Mouse (Mus musculus) intestine, postnatal 0 days (tissue): ENCODE data around the gene Pi4ka. TPM values are rescaled to one million over a fixed set of nuclear protein-coding genes. Genes with fewer than 3 reads are reported as not detected.
A peak's percentile ranks its signal among the peaks of the same experiment; 100 is the strongest.

Experiments
- ATAC-seq: fragments of 200-750 bp; cut with Nextera tagmentation; 2 replicates; pipeline ENCODE4 v1.8.0; 2017; ENCODE audit warnings: mild to moderate bottlenecking, moderate TSS enrichment, moderate library complexity
- H3K27ac ChIP-seq: fragments of 300-500 bp; sonication (generic); 2 replicates; pipeline ENCODE4 v1.5.1; 2014; ENCODE audit warnings: mild to moderate bottlenecking, low read depth, low read length, moderate library complexity
- H3K27me3 ChIP-seq: fragments of 300-500 bp; sonication (generic); replicated peaks from 2 replicates; pipeline ENCODE4 v1.6.1; 2014; ENCODE audit warnings: low read length, mixed read lengths; ENCODE audit not compliant: control insufficient read depth, insufficient read depth
- H3K36me3 ChIP-seq: fragments of 300-500 bp; sonication (generic); 2 replicates; pipeline ENCODE4 v1.6.1; 2014; ENCODE audit warnings: mild to moderate bottlenecking, moderate library complexity; ENCODE audit not compliant: control insufficient read depth, insufficient read depth
- H3K4me1 ChIP-seq: fragments of 300-500 bp; sonication (generic); replicated peaks from 2 replicates; pipeline ENCODE4 v1.6.1; 2014; ENCODE audit warnings: antibody characterized with exemption, low read length, mixed read lengths; ENCODE audit not compliant: control insufficient read depth, insufficient read depth
- H3K4me2 ChIP-seq: fragments of 300-500 bp; sonication (generic); replicated peaks from 2 replicates; pipeline ENCODE4 v1.6.1; 2014; ENCODE audit warnings: low read depth, mild to moderate bottlenecking, moderate library complexity
- H3K4me3 ChIP-seq: fragments of 300-500 bp; sonication (generic); 2 replicates; pipeline ENCODE4 v1.5.1; 2014; ENCODE audit warnings: low read depth, low read length
- H3K9ac ChIP-seq: fragments of 300-500 bp; sonication (generic); 2 replicates; pipeline ENCODE4 v1.6.1; 2014; ENCODE audit warnings: mild to moderate bottlenecking, low read depth, low read length
- H3K9me3 ChIP-seq: fragments of 300-500 bp; sonication (generic); 2 replicates; pipeline ENCODE4 v1.6.1; 2016; ENCODE audit warnings: mixed run types; ENCODE audit not compliant: control insufficient read depth
- CTCF ChIP-seq: sonication (generic); IDR thresholded peaks from 2 replicates; pipeline ENCODE4 v1.5.1; 2016; ENCODE audit warnings: low read depth, mild to moderate bottlenecking, control low read depth, antibody characterized with exemption, moderate library complexity
- WGBS: fragments of 180-500 bp; shearing (Covaris S2); extraction: QIAGEN DNeasy Blood & Tissue Kit; methylation state at CpG from one replicate; pipeline ENCODE4 v1.1.7; 2014; 5-methylcytosine and 5-hydroxymethylcytosine counted together
- polyA plus RNA-seq: library from polyadenylated mRNA; unstranded; fragments of >200 nt; fragmentation: Nextera tagmentation; extraction: Ambion mirVana; gene quantifications from 2 replicates; pipeline ENCODE4 v1.2.1, GENCODE M21; 2015

Pi4ka gene
- polyA plus RNA-seq, 1 experiment from 2014 or later, result 20.5 TPM

DNA sequence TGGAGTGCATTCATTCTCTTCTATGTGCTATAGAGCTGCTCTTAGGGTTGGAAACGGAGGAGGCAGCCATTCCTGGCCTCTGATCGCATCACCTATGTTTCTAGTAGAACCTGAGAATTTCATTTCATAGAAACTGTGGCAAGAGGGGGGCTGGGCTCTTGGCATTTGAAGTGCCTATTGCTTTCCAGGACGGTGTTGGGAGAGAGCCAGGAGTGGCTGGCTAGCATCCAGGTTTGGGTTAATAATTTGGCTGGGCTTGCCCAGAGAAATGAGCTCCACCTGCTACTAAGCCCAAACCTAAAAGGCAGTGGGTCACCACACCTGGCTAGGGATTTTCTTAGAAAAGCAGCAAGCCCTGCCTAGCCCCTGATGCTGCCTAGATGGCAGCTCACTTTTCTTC lies 154.6 kb downstream of the Pi4ka start:
- ATAC-seq, result no peak
- no peak overlapping the region for H3K27ac ChIP-seq

DNA sequence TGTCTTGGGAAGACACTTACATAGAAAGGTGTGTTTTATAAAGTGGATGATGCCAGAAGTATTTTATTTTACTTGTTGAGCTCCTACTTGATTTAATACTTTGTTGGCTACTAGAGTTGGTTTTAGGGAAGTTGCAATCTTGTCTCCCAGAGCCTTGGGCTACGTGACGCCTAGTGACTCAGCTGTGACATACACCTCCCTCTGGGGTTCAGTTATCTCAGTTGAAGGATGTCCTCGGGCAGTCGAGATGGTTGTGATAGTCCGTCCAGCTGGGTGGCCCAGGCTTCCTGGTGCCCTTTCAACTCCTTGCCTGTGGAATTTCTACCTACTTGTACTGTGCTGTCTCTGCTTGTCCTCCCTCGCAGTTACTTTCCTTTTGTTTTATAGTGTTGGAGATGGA lies 157.0 kb downstream of the Pi4ka start:
- TF ChIP-seq CTCF, result no peak
- H3K9me3 ChIP-seq, result no peaks in the 10 kb centered on the region
- H3K27me3 ChIP-seq, result no peaks in the 10 kb centered on the region
- H3K4me1 ChIP-seq, result peaks cover 16% of the 10 kb centered on the region; the same call in 1 of the 2 replicates
- peak overlapping the region; percentile 24; the same call in 1 of the 2 replicates for H3K4me2 ChIP-seq
- no peak for ATAC-seq
- WGBS, result 26% methylated on average over 6 of the region's 6 CpGs
- no peak overlapping the region for H3K9ac ChIP-seq
- peak overlapping the region; percentile 15; the same call in 1 of the 2 replicates for H3K27ac ChIP-seq
- H3K4me3 ChIP-seq, result no peak overlapping the region
- no peaks in the 10 kb centered on the region for H3K36me3 ChIP-seq

More for the DNA sequence above, 154.6 kb downstream of the Pi4ka start:
- Histone ChIP-seq H3K4me2 (no peak overlapping the region), H3K9ac (no peak overlapping the region), H3K9me3 (no peaks in the 10 kb centered on the region), H3K36me3 (no peaks in the 10 kb centered on the region), H3K4me3 (no peak overlapping the region), H3K27me3 (no peaks in the 10 kb centered on the region), H3K4me1 (peaks cover 16% of the 10 kb centered on the region; the same call in 1 of the 2 replicates)
- no peak for TF ChIP-seq CTCF
- 46% methylated on average over 3 of the region's 3 CpGs for WGBS

DNA sequence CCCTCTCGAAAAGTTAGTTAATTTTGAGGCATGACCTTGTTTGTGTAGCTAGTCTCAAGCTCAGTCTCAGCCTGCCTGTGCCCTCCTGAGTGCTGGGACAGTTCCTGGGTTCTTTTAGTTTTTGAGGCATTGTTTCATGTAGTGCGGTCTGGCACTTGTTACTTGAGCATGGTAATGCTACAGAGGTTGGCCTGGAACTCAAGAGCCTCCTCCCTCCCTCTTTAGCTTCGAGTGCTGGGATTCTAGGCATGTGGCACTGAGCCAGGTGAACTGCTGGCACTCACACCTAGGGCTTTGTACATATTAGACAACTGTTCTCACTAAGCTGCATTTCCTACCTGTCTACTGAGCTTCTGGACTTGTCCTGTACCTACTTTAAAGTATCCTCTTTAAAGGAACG lies 158.4 kb downstream of the Pi4ka start:
- no peak overlapping the region for H3K4me2 ChIP-seq
- H3K27me3 ChIP-seq, result no peaks in the 10 kb centered on the region
- H3K9me3 ChIP-seq, result no peaks in the 10 kb centered on the region
- H3K4me3 ChIP-seq, result no peak overlapping the region
- peaks cover 21% of the 10 kb centered on the region for H3K4me1 ChIP-seq
- H3K9ac ChIP-seq, result no peak overlapping the region
- TF ChIP-seq CTCF, result no peak
- WGBS, result 59% methylated on average over 4 of the region's 4 CpGs
- no peaks in the 10 kb centered on the region for H3K36me3 ChIP-seq
- ATAC-seq, result no peak
- no peak overlapping the region for H3K27ac ChIP-seq

DNA sequence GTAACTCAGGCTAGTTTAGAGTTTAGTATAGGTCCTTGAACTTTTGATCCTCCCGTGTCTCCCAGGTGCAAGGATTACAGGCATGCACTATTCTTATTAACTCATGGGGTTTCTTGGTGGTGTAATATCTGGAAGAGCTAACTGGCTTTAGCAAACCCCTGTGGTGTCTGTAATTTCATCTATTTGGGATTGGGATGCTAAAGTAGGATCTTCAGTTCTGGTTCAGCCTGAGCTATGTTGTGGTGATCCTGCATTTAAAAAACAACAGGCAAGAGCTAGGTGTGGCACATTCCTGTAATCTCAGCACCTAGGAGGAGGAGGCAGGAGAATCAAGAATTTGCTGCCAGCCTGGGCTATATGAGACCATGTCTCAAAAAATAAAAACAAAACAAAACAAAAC lies 161.1 kb downstream of the Pi4ka start:
- no peak overlapping the region for H3K27ac ChIP-seq
- no peaks in the 10 kb centered on the region for H3K36me3 ChIP-seq
- H3K27me3 ChIP-seq, result no peaks in the 10 kb centered on the region
- 38% methylated on average over 1 of the region's 1 CpGs for WGBS
- H3K9ac ChIP-seq, result no peak overlapping the region
- ATAC-seq, result no peak
- peaks cover 21% of the 10 kb centered on the region for H3K4me1 ChIP-seq
- no peak overlapping the region for H3K4me2 ChIP-seq
- H3K4me3 ChIP-seq, result no peak overlapping the region
- no peak for TF ChIP-seq CTCF
- H3K9me3 ChIP-seq, result no peaks in the 10 kb centered on the region

DNA sequence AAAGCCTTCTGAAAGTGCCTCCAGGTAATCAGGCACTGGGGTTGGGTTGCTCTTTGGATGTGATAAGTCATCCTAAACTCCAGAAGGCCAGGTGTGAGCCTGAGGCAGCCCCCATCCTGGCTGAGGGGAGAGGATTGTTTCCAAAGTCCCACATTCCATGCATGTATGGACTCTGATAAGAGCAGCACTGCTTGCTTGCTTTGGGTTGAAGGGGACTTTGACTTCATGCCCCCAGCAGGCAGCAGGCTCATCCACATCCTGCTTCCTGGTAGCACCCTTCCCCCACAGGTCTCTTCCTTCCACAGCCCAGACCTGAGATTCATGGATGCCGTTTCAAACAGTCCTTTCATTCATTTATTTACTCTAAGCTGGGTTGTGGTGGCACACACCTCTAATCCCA lies 162.4 kb downstream of the Pi4ka start:
- Histone ChIP-seq H3K36me3 (no peaks in the 10 kb centered on the region), H3K9ac (no peak overlapping the region), H3K4me2 (no peak overlapping the region), H3K4me1 (peaks cover 21% of the 10 kb centered on the region; the same call in 1 of the 2 replicates), H3K4me3 (no peak overlapping the region), H3K27me3 (no peaks in the 10 kb centered on the region), H3K9me3 (no peaks in the 10 kb centered on the region), H3K27ac (0 out of 2 replicates have a peak overlapping the region, but pooled peaks have one; percentile 41)
- 13% methylated on average over 1 of the region's 1 CpGs for WGBS
- 0 out of 2 replicates have a peak, but pooled peaks have one; percentile 3 for TF ChIP-seq CTCF
- ATAC-seq, result peak; percentile 94

DNA sequence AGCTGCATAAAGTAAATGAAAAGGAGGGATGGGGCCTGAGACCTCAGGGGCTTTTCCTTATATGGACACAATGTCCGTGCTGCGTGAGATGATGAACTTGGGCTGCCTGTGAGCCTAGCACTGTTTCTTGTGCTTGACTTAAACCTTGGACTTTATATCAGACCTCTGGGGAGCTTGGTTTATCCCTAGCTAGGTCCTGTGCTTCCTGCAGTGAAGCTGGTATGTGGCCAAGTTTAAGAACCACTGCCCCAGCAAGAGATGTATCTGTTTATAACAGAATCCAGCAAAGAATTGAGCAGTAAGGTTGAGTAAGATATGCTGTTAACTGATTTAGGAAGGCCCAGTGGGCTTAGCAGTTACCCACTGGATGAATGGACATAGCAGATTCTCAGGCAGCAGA lies 166.7 kb downstream of the Pi4ka start:
- TF ChIP-seq CTCF, result no peak
- no peak for ATAC-seq
- H3K4me3 ChIP-seq, result no peak overlapping the region
- WGBS, result 33% methylated on average over 2 of the region's 2 CpGs
- no peaks in the 10 kb centered on the region for H3K27me3 ChIP-seq
- H3K36me3 ChIP-seq, result no peaks in the 10 kb centered on the region
- H3K27ac ChIP-seq, result no peak overlapping the region
- no peak overlapping the region for H3K9ac ChIP-seq
- H3K4me1 ChIP-seq, result peaks cover 34% of the 10 kb centered on the region
- H3K4me2 ChIP-seq, result no peak overlapping the region
- no peaks in the 10 kb centered on the region for H3K9me3 ChIP-seq

DNA sequence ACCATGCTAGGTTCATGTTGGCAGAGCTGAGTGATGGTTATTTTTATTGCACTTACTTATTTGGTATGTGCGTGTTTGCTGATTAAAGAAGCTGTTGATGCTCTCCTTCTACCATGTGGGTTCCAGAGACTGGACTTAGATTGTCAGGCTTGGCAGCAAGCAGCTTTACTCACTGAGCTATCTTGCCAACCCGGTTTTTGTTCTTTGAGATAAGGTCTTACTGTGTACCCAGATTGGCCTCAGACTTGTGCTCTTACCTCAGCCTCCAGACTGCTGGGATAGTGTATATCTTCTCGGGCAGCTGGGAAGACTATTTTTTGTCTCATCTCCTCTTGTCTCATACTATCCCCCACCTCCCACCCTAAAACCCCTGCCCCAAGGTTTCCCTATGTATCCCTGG lies 168.5 kb downstream of the Pi4ka start:
- Histone ChIP-seq H3K27me3 (no peaks in the 10 kb centered on the region), H3K9me3 (no peaks in the 10 kb centered on the region), H3K4me3 (no peak overlapping the region), H3K4me1 (peaks cover 32% of the 10 kb centered on the region), H3K9ac (no peak overlapping the region), H3K4me2 (no peak overlapping the region), H3K36me3 (no peaks in the 10 kb centered on the region), H3K27ac (no peak overlapping the region)
- 45% methylated on average over 3 of the region's 3 CpGs for WGBS
- TF ChIP-seq CTCF, result no peak
- no peak for ATAC-seq
